Mouse (Mus musculus) lung, embryonic 15.5 days (tissue): Measurements from ENCODE around the gene B3galt5. TPM values are rescaled to one million over a fixed set of nuclear protein-coding genes. Genes with fewer than 3 reads are reported as not detected.
A peak's percentile ranks its signal among the peaks of the same experiment; 100 is the strongest.

Experiments used
- ATAC-seq: fragments of 200-750 bp; cut with Nextera tagmentation; 2 replicates; pipeline ENCODE4 v1.8.0; 2017; ENCODE audit warnings: moderate number of reproducible peaks, borderline replicate concordance; ENCODE audit not compliant: low FRiP score, low TSS enrichment; ENCODE audit errors: extremely low read depth
- H3K27ac ChIP-seq: fragments of 300-500 bp; sonication (generic); 2 replicates; pipeline ENCODE4 v1.5.1; 2015; ENCODE audit warnings: moderate library complexity, mild to moderate bottlenecking, inconsistent platforms
- H3K27me3 ChIP-seq: fragments of 300-500 bp; sonication (generic); 2 replicates; pipeline ENCODE4 v1.6.1; 2015; ENCODE audit warnings: inconsistent platforms
- H3K36me3 ChIP-seq: fragments of 300-500 bp; sonication (generic); 2 replicates; pipeline ENCODE4 v1.6.1; 2015; ENCODE audit warnings: inconsistent platforms
- H3K4me1 ChIP-seq: fragments of 300-500 bp; sonication (generic); 2 replicates; pipeline ENCODE4 v1.6.1; 2015; ENCODE audit warnings: inconsistent platforms
- H3K4me2 ChIP-seq: fragments of 300-500 bp; sonication (generic); 2 replicates; pipeline ENCODE4 v1.6.1; 2015; ENCODE audit warnings: inconsistent platforms, mild to moderate bottlenecking, moderate library complexity
- H3K4me3 ChIP-seq: fragments of 300-500 bp; sonication (generic); 2 replicates; pipeline ENCODE4 v1.5.1; 2015; ENCODE audit warnings: mild to moderate bottlenecking, inconsistent platforms
- H3K9ac ChIP-seq: fragments of 300-500 bp; sonication (generic); 2 replicates; pipeline ENCODE4 v1.6.1; 2015; ENCODE audit warnings: inconsistent platforms
- H3K9me3 ChIP-seq: fragments of 300-500 bp; sonication (generic); 2 replicates; pipeline ENCODE4 v1.6.1; 2016; ENCODE audit warnings: inconsistent platforms
- WGBS: fragments of 180-500 bp; shearing (Covaris S2); methylation state at CpG from one replicate; pipeline ENCODE4 v1.1.7; 2015; 5-methylcytosine and 5-hydroxymethylcytosine counted together
- polyA plus RNA-seq: library from polyadenylated mRNA; unstranded; fragments of >200 nt; fragmentation: Nextera tagmentation; extraction: Ambion mirVana; gene quantifications from 2 replicates; pipeline ENCODE4 v1.2.1, GENCODE M21; 2015

B3galt5 gene
- 3.3 TPM in 2 replicates for polyA plus RNA-seq

- Histone ChIP-seq H3K9me3 (no peaks in the 10 kb centered on the region), H3K27me3 (no peaks in the 10 kb centered on the region), H3K27ac (no peak within 1 kb of the TSS), H3K36me3 (no peaks in the 10 kb centered on the region), H3K9ac (no peak within 1 kb of the TSS), H3K4me3 (no peak within 1 kb of the TSS), H3K4me2 (peak within 1 kb of the TSS; percentile 38), H3K4me1 (no peaks in the 10 kb centered on the region)
- peak; percentile 46; the same call in 1 of the 2 replicates for ATAC-seq
- 60% methylated on average over 17 of the region's 17 CpGs for WGBS
Observed at GRCm38 (mm10) chr16:96235366-96235970, at the start of gene B3galt5. Gene B3galt5 (plus strand): TSS chr16:96235801.

- no peak overlapping the region for H3K9ac ChIP-seq
- WGBS = 80% methylated on average over 5 of the region's 5 CpGs
- H3K4me3 ChIP-seq = no peak overlapping the region
- ATAC-seq = no peak
- no peaks in the 10 kb centered on the region; the same call in 1 of the 2 replicates for H3K27me3 ChIP-seq
- H3K4me2 ChIP-seq = no peak overlapping the region
- no peaks in the 10 kb centered on the region for H3K9me3 ChIP-seq
- H3K36me3 ChIP-seq = no peaks in the 10 kb centered on the region
- no peak overlapping the region for H3K27ac ChIP-seq
- H3K4me1 ChIP-seq = peaks cover 7% of the 10 kb centered on the region; the same call in 1 of the 2 replicates
Observed at GRCm38 (mm10) chr16:96187619-96188018, 48.0 kb upstream of the B3galt5 start.

DNA sequence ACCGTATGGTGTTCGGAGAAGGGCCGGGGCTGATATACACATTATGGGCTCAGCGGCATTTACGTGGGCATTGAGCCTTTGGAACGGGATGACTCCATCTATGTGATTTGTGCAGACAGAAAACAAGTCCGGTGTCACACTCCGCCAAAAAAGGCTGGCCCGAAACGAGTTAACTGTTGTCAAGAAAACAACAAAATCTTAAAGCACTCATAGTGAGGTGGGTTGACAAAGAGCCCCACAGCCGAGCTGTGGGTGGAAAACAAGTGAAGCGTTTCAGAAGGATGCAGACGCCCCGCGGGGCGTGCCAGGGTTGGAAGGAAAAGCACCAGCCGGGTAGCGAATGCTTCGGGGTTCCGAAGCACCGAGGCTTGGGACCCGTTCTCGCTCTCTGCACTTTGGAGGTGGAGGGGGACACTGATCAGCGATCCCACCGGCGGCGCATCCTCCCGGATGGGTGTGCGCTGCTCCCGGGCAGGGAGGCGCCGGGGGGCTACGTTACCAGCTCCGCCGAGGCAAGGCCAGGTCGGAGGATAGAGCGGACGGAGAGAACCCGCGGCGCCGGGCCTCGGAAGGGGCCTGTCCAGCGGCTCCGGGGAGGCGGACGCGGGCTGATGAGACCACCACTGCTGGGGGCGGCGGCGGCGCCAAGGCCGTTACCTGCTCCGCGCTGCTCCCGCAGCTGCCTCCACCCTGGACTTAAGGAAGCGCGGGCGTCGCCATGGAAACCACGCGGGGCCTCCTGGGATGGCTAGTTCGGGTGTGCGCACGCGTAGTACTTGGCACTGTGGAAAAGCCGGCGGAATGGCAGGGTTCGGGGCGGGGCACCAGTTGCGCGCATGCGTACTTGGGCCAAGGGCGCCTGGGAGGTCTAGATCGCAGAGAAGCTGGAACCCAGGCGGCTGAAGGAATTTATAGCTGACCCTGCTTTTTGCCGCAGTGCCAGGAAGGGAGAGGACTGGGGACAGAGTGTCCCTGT is 43.8 kb upstream of the B3galt5 start, which contains the start of gene Lca5l:
TSS of gene Lca5l (minus strand) at position 741 of the 976 bp plus-strand sequence.
- ATAC-seq = peak; percentile 98
- H3K27me3 ChIP-seq = no peaks in the 10 kb centered on the region; the same call in 1 of the 2 replicates
- H3K27ac ChIP-seq = peak within 1 kb of the TSS; percentile 65
- H3K4me3 ChIP-seq = peak within 1 kb of the TSS; percentile 77
- H3K4me1 ChIP-seq = peaks cover 7% of the 10 kb centered on the region; the same call in 1 of the 2 replicates
- no peaks in the 10 kb centered on the region for H3K36me3 ChIP-seq
- no peaks in the 10 kb centered on the region for H3K9me3 ChIP-seq
- peak within 1 kb of the TSS; percentile 83 for H3K4me2 ChIP-seq
- under 1% methylated on average over 76 of the region's 77 CpGs for WGBS
- H3K9ac ChIP-seq = peak within 1 kb of the TSS; percentile 71

DNA sequence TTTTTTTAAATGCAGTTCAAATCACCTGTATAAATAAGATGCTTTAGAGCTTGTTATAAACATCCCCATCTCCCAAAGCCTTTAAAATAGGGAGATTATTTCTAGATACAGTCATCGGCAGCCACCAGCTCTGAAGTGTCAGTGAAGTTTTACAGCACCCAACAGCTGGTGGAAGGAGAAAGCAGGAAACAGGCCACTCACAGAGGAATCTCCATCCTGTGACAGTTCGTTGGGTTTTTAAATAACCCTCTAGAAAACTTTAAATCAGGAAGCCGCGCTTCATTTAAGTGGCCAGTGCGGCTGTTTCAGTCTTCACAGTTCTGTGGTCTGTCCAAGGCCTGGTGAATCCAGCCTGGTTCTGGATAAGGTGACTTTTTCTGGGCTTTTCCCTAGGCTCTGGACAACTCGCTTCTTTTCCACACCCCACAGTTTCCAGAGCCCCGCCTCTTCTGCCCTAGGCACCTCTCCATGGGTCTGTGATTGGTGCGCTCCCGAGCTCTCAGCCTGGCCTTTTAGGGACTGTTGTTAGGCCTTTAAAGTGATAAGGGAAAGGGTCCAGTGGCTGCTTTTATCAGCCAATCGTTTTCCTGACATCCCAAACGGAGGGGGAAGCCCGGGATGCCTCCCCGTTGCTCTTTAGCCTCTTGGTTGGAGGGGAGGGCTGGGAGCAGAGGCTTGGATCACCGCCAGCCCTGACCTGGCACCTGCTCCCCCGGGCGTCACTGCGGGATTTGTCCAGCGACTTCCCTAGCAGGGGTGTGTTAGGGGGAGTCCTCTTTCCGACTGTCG is 35.5 kb upstream of the B3galt5 start, which contains the start of gene Sh3bgr:
TSS of gene Sh3bgr (plus strand) at position 538 of the 789 bp plus-strand sequence.
- Histone ChIP-seq H3K27me3 (no peaks in the 10 kb centered on the region; the same call in 1 of the 2 replicates), H3K4me1 (peaks cover 11% of the 10 kb centered on the region), H3K9me3 (no peaks in the 10 kb centered on the region), H3K36me3 (no peaks in the 10 kb centered on the region), H3K9ac (peak within 1 kb of the TSS; percentile 5; the same call in 1 of the 2 replicates), H3K4me2 (peak within 1 kb of the TSS; percentile 69), H3K4me3 (peak within 1 kb of the TSS; percentile 34), H3K27ac (peak within 1 kb of the TSS; percentile 38)
- 3% methylated on average over 20 of the region's 20 CpGs for WGBS
- ATAC-seq = peak; percentile 86

DNA sequence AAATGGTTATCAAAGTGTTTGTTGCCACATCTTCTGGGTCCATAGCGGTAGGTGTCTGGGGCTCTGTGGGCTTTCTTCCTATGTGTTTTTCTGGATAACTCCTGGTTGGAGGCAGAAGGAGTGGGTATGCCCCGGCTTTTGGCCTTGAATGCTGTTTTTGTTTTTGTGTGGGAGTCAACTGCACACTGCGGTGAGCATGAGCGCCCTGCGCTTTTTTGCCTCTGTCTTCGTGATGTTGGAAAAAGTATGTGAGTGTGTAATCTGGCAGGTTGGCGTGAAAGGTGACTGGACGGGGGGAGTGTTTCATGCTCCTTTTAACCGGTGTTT is 34.9 kb upstream of the B3galt5 start:
- H3K9ac ChIP-seq = 0 out of 2 replicates have a peak overlapping the region, but pooled peaks have one; percentile 5
- H3K4me2 ChIP-seq = peak overlapping the region; percentile 69
- peak overlapping the region; percentile 38; the same call in 1 of the 2 replicates for H3K27ac ChIP-seq
- no peaks in the 10 kb centered on the region; the same call in 1 of the 2 replicates for H3K27me3 ChIP-seq
- no peak for ATAC-seq
- WGBS = 40% methylated on average over 9 of the region's 9 CpGs
- no peaks in the 10 kb centered on the region for H3K36me3 ChIP-seq
- H3K4me3 ChIP-seq = peak overlapping the region; percentile 34
- peaks cover 11% of the 10 kb centered on the region for H3K4me1 ChIP-seq
- H3K9me3 ChIP-seq = no peaks in the 10 kb centered on the region

GRCm38 (mm10) chr16:96201485-96202232 is 33.9 kb upstream of the B3galt5 start:
- no peak overlapping the region for H3K9ac ChIP-seq

GRCm38 (mm10) chr16:96209789-96210188 is 25.8 kb upstream of the B3galt5 start:
- H3K9me3 ChIP-seq = no peaks in the 10 kb centered on the region
- H3K4me2 ChIP-seq = no peak overlapping the region
- no peaks in the 10 kb centered on the region for H3K36me3 ChIP-seq
- no peaks in the 10 kb centered on the region for H3K27me3 ChIP-seq
- H3K4me1 ChIP-seq = peaks cover 8% of the 10 kb centered on the region
- no peak overlapping the region for H3K9ac ChIP-seq
- H3K27ac ChIP-seq = no peak overlapping the region
- H3K4me3 ChIP-seq = no peak overlapping the region
- ATAC-seq = no peak
- WGBS = 80% methylated on average over 10 of the region's 10 CpGs

More at GRCm38 (mm10) chr16:96201485-96202232, 33.9 kb upstream of the B3galt5 start:
- Histone ChIP-seq H3K27ac (no peak overlapping the region), H3K4me3 (no peak overlapping the region), H3K27me3 (no peaks in the 10 kb centered on the region; the same call in 1 of the 2 replicates), H3K4me1 (peaks cover 11% of the 10 kb centered on the region), H3K36me3 (no peaks in the 10 kb centered on the region), H3K4me2 (no peak overlapping the region), H3K9me3 (no peaks in the 10 kb centered on the region)
- 69% methylated on average over 11 of the region's 11 CpGs for WGBS
- no peak for ATAC-seq

GRCm38 (mm10) chr16:96210856-96211255 is 24.7 kb upstream of the B3galt5 start:
- Histone ChIP-seq H3K9me3 (no peaks in the 10 kb centered on the region), H3K4me1 (peaks cover 8% of the 10 kb centered on the region), H3K27ac (no peak overlapping the region), H3K4me3 (no peak overlapping the region), H3K27me3 (no peaks in the 10 kb centered on the region), H3K9ac (no peak overlapping the region), H3K36me3 (no peaks in the 10 kb centered on the region), H3K4me2 (no peak overlapping the region)
- WGBS = 81% methylated on average over 7 of the region's 7 CpGs
- ATAC-seq = no peak

DNA sequence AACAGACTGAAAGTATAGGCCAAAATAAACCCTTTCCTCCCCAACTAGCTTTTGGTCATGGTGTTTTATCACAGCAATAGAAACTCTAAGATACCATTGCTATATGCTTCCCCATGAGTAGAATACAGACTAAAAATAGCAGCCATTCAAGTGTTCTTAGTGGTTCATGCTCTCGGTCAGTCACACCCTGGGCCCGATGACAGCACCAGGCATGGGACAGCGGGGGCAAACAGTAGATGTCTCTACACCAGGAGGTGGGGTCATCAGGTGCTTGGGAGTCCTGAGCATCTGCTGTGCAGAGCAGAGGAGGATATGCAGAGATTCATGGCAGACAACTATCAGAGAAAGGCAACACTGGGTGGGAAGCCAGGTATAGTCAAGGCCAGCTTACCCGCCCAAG is 22.6 kb upstream of the B3galt5 start:
- Histone ChIP-seq H3K4me3 (no peak overlapping the region), H3K4me2 (no peak overlapping the region), H3K9me3 (no peaks in the 10 kb centered on the region), H3K27ac (no peak overlapping the region), H3K27me3 (no peaks in the 10 kb centered on the region), H3K36me3 (no peaks in the 10 kb centered on the region), H3K4me1 (peaks cover 7% of the 10 kb centered on the region), H3K9ac (no peak overlapping the region)
- 89% methylated on average over 4 of the region's 4 CpGs for WGBS
- ATAC-seq = no peak

DNA sequence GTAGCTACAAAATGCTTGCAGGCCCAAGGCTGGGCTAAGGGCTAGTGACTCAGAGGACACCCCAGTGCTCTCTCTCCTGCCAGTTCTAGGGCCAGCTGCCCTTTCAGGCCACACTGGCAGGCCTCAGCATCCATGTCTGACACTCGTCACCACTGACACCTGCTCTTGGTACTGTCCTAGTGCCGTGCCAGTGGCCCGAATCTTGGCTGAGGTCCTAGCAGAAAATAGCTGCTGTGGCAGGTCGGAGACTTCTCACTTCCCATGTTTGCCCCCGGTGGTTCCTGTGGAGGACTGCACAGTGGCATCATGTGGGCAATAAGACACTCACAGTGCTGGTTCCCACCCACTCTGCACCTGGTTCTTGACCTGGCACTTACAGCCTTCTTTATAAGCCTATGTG is 14.1 kb upstream of the B3galt5 start:
- no peak overlapping the region for H3K9ac ChIP-seq

More for the DNA sequence above, 14.1 kb upstream of the B3galt5 start:
- no peaks in the 10 kb centered on the region for H3K36me3 ChIP-seq
- no peak for ATAC-seq
- no peaks in the 10 kb centered on the region for H3K27me3 ChIP-seq
- 54% methylated on average over 5 of the region's 5 CpGs for WGBS
- H3K9me3 ChIP-seq = no peaks in the 10 kb centered on the region
- H3K4me2 ChIP-seq = no peak overlapping the region
- H3K4me1 ChIP-seq = no peaks in the 10 kb centered on the region
- no peak overlapping the region for H3K27ac ChIP-seq
- H3K4me3 ChIP-seq = no peak overlapping the region
